Mouse (Mus musculus) olfactory bulb, adult 2 months (tissue): ENCODE measurements around the gene Hcrt. TPM values are rescaled to one million over a fixed set of nuclear protein-coding genes. Genes with fewer than 3 reads are reported as not detected.

Experiments used
- H3K27ac ChIP-seq: fragments of 200-500 bp; 2 replicates; pipeline ENCODE4 v1.5.1; 2012; ENCODE audit warnings: low read depth, low read length; ENCODE audit not compliant: insufficient read depth
- H3K4me1 ChIP-seq: fragments of 200-500 bp; 2 replicates; pipeline ENCODE4 v1.6.1; 2012; ENCODE audit warnings: low read length; ENCODE audit not compliant: control insufficient read depth, insufficient read depth
- H3K4me3 ChIP-seq: fragments of 200-500 bp; 2 replicates; pipeline ENCODE4 v1.5.1; 2012; ENCODE audit warnings: mild to moderate bottlenecking, low read depth, low read length, moderate library complexity; ENCODE audit not compliant: insufficient read depth
- CTCF ChIP-seq: fragments of 200-500 bp; IDR thresholded peaks from 2 replicates; pipeline ENCODE4 v1.5.1; 2012; ENCODE audit warnings: low read depth, mild to moderate bottlenecking, low read length, moderate library complexity; ENCODE audit not compliant: insufficient read depth
- POLR2A ChIP-seq: fragments of 200-500 bp; IDR thresholded peaks from 2 replicates; pipeline ENCODE4 v1.6.1; 2012; ENCODE audit warnings: mild to moderate bottlenecking, low read depth, low read length, moderate library complexity; ENCODE audit not compliant: insufficient read depth
- WGBS: fragments of 180-500 bp; shearing (Covaris S2); methylation state at CpG from one replicate; pipeline ENCODE4 v1.1.7; 2018; 5-methylcytosine and 5-hydroxymethylcytosine counted together
- polyA plus RNA-seq: library from polyadenylated mRNA; stranded (reverse); fragments of >200 nt; gene quantifications from 2 replicates; pipeline ENCODE4 v1.2.4, GENCODE M21; 2012; ENCODE audit warnings: low replicate concordance; ENCODE audit not compliant: missing spikeins, insufficient read depth, insufficient read length

Gene Hcrt
- polyA plus RNA-seq, 1 experiment, result not detected

DNA sequence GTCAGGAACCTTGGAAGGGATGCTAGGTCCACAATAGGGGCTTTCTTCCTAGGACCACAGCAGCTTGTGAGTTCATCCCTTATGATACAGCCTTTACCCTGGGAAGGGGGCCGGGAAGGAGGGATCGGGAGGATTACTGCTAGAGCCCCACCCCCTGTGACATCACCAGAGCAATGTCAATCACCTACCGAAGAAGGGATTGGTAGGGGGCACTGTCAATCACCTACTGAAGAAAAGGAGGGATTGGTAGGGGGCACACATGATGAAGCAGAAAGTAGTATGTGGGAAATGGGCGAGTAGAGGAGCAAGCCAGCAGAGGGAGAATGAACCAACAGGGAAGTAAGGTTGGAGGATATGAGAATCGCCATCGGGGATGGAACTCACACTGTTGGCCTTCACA lies 6.3 kb downstream of the Hcrt start:
- Histone ChIP-seq H3K27ac (no peak overlapping the region), H3K4me3 (no peak overlapping the region), H3K4me1 (peaks cover 35% of the 10 kb centered on the region)
- no peak for TF ChIP-seq CTCF
- no peak for TF ChIP-seq POLR2A
- 76% methylated on average over 6 of the region's 6 CpGs for WGBS

DNA sequence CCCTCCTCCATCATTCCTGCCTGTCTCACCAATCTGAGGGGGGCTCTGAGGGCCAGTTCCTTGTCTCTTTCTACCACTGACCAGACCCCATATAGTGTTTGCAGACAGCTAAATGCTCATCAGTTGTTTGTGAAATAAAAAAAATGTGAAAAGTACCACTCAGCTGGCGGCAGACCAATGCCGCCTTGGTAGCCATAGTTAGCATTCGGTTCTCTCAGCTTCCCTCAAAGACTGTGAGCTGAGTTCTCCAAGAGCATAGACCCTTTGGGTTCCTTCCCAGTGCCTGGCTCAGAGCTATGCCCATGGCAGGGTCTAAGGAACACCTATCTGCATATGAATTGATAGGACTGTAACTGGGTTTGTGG lies 8.1 kb downstream of the Hcrt start:
- 73% methylated on average over 3 of the region's 3 CpGs for WGBS
- Histone ChIP-seq H3K27ac (peak overlapping the region; percentile 59; the same call in 1 of the 2 replicates), H3K4me1 (peaks cover 37% of the 10 kb centered on the region), H3K4me3 (no peak overlapping the region)
- TF ChIP-seq POLR2A (no peak), CTCF (no peak)

DNA sequence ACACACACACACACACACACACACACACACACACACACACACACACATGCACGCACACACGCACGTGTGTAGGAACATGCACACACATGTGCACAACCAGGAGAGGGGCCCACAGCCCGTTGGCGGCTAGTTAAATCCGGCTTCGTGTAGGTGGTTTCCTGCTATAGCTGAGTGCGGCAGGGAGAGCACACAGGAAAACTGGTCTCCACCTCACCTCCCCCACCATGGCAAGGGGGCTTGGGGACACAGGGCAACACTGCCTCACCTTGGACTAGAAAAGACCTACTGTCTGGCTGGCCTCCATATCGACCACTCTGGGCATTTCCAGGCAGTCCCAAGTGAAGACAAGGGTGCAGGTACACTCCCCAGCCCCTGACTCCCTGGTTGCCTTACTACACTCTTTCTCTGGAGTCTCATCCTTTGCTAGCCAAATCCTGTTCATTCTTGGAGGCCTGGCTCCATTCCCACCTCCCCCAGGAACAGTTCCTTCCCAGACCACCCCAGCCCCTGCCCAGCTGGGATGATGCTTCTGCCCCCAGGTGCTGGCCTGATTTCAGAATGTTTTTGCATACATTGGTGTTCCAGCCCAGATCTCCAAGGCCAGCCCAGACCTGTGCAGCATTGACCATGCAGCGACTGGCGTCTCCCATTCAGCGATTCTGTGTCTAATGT lies 8.6 kb downstream of the Hcrt start:
- Histone ChIP-seq H3K4me3 (no peak overlapping the region), H3K4me1 (peaks cover 39% of the 10 kb centered on the region), H3K27ac (peak overlapping the region; percentile 59)
- TF ChIP-seq POLR2A (no peak), CTCF (no peak)
- 56% methylated on average over 12 of the region's 12 CpGs for WGBS

DNA sequence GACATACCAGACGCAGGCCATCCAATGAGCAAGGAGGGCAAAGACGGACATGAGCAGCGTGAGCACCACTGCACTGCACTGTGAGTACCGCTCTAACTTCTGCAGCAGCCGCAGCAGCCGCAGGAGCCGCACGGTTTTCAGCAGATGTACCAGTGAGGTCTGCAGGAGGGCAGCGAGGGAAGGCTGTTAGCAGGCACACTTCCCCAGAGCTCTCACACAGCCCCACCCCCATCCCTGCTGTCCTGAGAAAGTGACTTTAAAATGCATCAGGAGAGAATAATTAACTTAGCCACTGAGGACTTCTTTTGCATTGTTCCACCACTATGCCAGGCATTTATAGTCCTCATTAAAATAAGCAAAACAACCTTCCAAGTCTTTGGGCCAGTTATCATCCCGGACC lies 10.4 kb downstream of the Hcrt start:
- 57% methylated on average over 10 of the region's 10 CpGs for WGBS
- H3K27ac ChIP-seq, result no peak overlapping the region
- peaks cover 38% of the 10 kb centered on the region for H3K4me1 ChIP-seq
- no peak overlapping the region for H3K4me3 ChIP-seq
- TF ChIP-seq POLR2A (no peak), CTCF (no peak)

DNA sequence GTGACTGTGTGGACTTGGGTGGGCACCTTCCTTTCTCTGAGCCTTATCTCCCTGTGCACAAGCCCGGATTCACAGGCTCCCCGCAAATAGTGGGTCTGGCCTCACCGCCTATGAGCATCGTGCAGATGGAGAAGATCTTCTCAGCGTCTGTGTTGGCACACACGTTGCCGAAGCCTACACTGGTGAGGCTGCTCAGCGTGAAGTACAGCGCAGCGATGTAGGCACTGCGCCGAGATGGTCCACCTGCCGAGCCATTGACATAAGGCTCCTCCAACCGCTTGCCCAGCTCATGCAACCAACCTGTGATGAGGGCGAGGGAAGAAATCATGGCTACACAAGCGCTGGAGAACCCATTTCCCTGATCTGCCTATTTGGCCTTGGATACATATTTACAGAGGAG lies 12.6 kb downstream of the Hcrt start:
- Histone ChIP-seq H3K4me3 (no peak overlapping the region), H3K27ac (no peak overlapping the region), H3K4me1 (peaks cover 43% of the 10 kb centered on the region)
- WGBS, result 90% methylated on average over 16 of the region's 16 CpGs
- TF ChIP-seq CTCF (no peak), POLR2A (no peak)

DNA sequence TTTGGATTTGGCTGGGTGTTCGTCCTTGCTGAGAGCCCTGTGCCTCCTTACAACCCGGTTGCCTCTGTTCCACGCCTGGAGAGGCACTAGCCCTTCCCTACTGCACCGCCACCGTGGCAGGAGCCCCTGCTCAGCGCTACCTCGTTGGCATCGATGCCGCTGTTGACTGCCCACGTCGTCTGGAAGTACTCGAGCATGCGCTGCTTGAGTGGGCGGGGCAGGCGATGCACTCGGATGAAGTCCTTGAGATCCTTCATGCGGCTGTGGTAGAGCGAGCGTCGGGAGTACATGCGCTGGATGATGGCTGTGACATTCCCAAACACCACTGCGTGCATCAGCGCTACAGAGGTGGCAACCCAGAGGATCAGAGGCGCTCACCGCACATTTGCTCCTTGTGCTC lies 13.3 kb downstream of the Hcrt start:
- H3K4me1 ChIP-seq, result peaks cover 40% of the 10 kb centered on the region
- no peak overlapping the region for H3K4me3 ChIP-seq
- TF ChIP-seq CTCF, result no peak
- TF ChIP-seq POLR2A, result no peak
- peak overlapping the region; percentile 37 for H3K27ac ChIP-seq
- WGBS, result 38% methylated on average over 25 of the region's 25 CpGs

DNA sequence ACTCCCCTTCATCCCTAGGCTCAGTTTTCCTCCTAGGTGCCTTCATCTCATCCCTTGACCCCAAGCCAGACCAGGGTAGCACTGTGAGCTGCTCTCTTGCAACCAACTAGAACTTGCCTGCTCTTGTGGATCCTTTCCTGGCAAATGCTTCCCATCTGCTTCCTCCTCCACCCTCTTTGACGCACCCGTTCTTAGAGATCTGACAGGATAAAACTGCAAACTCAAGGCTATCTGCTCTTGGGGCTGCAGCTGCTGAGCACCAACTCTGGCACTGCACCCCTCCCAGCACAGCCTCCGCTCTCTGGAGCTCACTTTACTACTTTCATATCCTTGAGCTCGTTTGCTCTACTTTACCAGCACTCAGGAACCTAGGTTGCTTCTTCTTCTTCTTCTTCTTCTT lies 14.1 kb downstream of the Hcrt start:
- H3K4me1 ChIP-seq, result peaks cover 32% of the 10 kb centered on the region
- TF ChIP-seq POLR2A, result no peak
- TF ChIP-seq CTCF, result no peak
- 45% methylated on average over 4 of the region's 4 CpGs for WGBS
- no peak overlapping the region for H3K27ac ChIP-seq
- no peak overlapping the region for H3K4me3 ChIP-seq

DNA sequence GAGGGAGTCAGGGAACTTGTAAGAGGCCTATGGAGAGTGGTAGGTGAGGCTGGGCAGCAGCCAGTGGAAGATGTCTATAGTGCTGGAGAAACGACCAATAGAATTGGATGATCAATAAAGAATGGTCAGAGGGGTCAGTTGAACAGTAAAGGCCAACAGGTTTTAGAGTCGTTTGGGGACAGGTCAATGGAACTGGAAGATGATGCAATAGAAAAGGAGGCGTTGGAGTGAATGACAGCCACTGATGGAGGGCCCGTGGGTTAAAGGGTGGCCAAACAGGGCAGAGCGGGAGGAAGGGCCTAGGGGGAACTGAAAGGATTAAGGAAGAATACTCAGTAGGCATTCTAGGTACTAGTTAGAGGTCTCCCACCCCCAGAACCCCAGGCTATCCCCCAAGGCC lies 15.6 kb downstream of the Hcrt start:
- Histone ChIP-seq H3K4me1 (peaks cover 26% of the 10 kb centered on the region), H3K27ac (no peak overlapping the region), H3K4me3 (no peak overlapping the region)
- TF ChIP-seq CTCF (no peak), POLR2A (no peak)
- 80% methylated on average over 5 of the region's 5 CpGs for WGBS

DNA sequence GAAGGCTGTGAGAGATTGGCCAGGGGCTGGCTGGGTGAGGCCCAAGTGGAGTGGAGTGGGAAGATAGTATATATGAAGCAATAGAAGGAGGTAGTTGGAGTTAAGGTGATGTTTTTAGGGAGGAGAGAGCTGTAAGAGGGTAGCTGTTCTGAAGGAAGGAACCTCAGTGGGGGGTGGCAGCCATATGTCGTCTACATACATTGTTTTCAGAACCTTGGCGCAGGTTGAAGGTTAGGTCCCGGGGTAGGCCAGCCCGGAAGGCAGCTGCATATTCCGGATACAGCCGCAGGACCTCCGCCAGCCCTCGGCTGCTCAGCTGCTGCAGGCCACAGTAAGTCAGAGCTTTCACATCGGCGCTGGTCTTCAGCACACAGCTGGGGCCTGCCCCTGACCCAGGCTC lies 16.2 kb downstream of the Hcrt start:
- 88% methylated on average over 10 of the region's 10 CpGs for WGBS
- Histone ChIP-seq H3K4me3 (no peak overlapping the region), H3K27ac (no peak overlapping the region), H3K4me1 (peaks cover 26% of the 10 kb centered on the region)
- TF ChIP-seq POLR2A, result no peak
- TF ChIP-seq CTCF, result no peak

DNA sequence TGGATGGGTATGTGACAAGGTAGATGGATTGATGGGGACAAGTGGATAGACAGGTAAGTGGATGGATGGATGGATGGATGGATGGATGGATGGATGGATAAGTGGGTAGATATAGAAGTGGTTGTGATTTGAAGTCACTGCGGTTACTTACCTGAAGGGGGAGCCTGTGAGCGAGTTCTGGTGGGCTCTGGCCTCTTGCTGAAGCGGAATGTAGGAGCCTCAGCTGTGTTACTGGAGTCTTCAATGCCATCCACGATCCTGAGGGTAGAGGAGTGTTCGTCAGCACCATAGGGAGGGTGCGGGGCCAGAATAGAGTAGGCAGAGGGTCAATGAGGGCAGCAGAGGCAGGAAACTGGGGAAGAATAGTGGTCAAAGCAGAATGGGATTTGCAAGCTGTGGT lies 17.6 kb downstream of the Hcrt start:
- H3K27ac ChIP-seq, result no peak overlapping the region
- TF ChIP-seq CTCF, result no peak
- TF ChIP-seq POLR2A, result no peak
- 19% methylated on average over 6 of the region's 6 CpGs for WGBS
- peaks cover 23% of the 10 kb centered on the region for H3K4me1 ChIP-seq
- H3K4me3 ChIP-seq, result no peak overlapping the region
